Mouse (Mus musculus) inflammation-experienced regulatory T-cells (primary cell): ENCODE data around the gene Sertad3. TPM values are rescaled to one million over a fixed set of nuclear protein-coding genes. Genes with fewer than 3 reads are reported as not detected.

ENCODE experiments used
- polyA plus RNA-seq, 2 experiments: library from polyadenylated mRNA; unstranded; fragments of 100-300 nt; shearing (Covaris generic); gene quantifications; one replicate each; pipeline ENCODE4 v1.2.1; 2017

Gene Sertad3
- polyA plus RNA-seq = 10 to 100 TPM; 40.0 to 41.1 TPM

GRCm38 (mm10) chr7:27473156-27473834 lies at the start of gene Sertad3:
Sertad3 (plus strand) TSS chr7:27473768.

GRCm38 (mm10) chr7:27447419-27448286 lies 25.9 kb upstream of the Sertad3 start, which contains the start of the genes Sptbn4 and Blvrb:
Sptbn4 (minus strand) TSS chr7:27447686.
Blvrb (plus strand) TSS chr7:27447978.

GRCm38 (mm10) chr7:27486770-27487697 lies 13.5 kb downstream of the Sertad3 start, which contains the start of gene Sertad1:
Sertad1 (plus strand) TSS chr7:27486910.

GRCm38 (mm10) chr7:27499036-27499435 lies 25.5 kb downstream of the Sertad3 start, which contains the start of gene Prx:
Prx (plus strand) TSS chr7:27499324.

GRCm38 (mm10) chr7:27522967-27523366 lies 49.4 kb downstream of the Sertad3 start, which contains the start of gene Hipk4:
Hipk4 (plus strand) TSS chr7:27523267.

Other genes with a start within 250 kb of the Sertad3 start
- 10 to 100 TPM in 1 of 2 experiments, 1 to 10 TPM in 1; 9.9 to 14.2 TPM for gene Itpkc, start 245.1 kb upstream of the Sertad3 start, polyA plus RNA-seq
- gene Coq8b, start 240.7 kb upstream of the Sertad3 start, polyA plus RNA-seq = 10 to 100 TPM; 17.0 to 21.4 TPM
- gene Numbl, start 215.3 kb upstream of the Sertad3 start, polyA plus RNA-seq = 1 to 10 TPM; 1.7 to 1.9 TPM
- gene Ltbp4, start 136.1 kb upstream of the Sertad3 start, polyA plus RNA-seq = 1 to 10 TPM; 2.1 to 2.9 TPM
- gene Shkbp1, start 117.7 kb upstream of the Sertad3 start, polyA plus RNA-seq = 10 to 100 TPM; 86.4 to 88.1 TPM
- gene Gm20479, start 116.3 kb upstream of the Sertad3 start, polyA plus RNA-seq = 1 to 10 TPM in 1 of 2 experiments, not detected in 1; 1.6 TPM
- 1 to 10 TPM in 1 of 2 experiments, under 1 TPM in 1; 0.43 to 1.0 TPM for gene Sptbn4, start 26.1 kb upstream of the Sertad3 start, polyA plus RNA-seq
- gene Blvrb, start 25.8 kb upstream of the Sertad3 start, polyA plus RNA-seq = 10 to 100 TPM; 11.2 to 19.1 TPM
- gene Sertad1, start 13.1 kb downstream of the Sertad3 start, polyA plus RNA-seq = 10 to 100 TPM; 52.4 to 79.0 TPM
- gene Prx, start 25.6 kb downstream of the Sertad3 start, polyA plus RNA-seq = 1 to 10 TPM in 1 of 2 experiments, under 1 TPM in 1; 0.34 to 2.8 TPM
- gene Hipk4, start 49.5 kb downstream of the Sertad3 start, polyA plus RNA-seq = under 1 TPM; 0.28 to 0.34 TPM
- gene Pld3, start 79.5 kb downstream of the Sertad3 start, polyA plus RNA-seq = 100 to 1,000 TPM; 159 to 211 TPM
- gene 2310022A10Rik, start 79.5 kb downstream of the Sertad3 start, polyA plus RNA-seq = 10 to 100 TPM; 20.4 to 28.8 TPM
- gene Akt2, start 117.8 kb downstream of the Sertad3 start, polyA plus RNA-seq = 10 to 100 TPM; 74.8 to 82.4 TPM
- under 1 TPM in 1 of 2 experiments, not detected in 1; 0.53 TPM for gene Ttc9b, start 180.1 kb downstream of the Sertad3 start, polyA plus RNA-seq
- gene Map3k10, start 200.8 kb downstream of the Sertad3 start, polyA plus RNA-seq = 10 to 100 TPM; 15.6 to 22.0 TPM
- 1 to 10 TPM; 4.7 to 6.7 TPM for gene Zfp607b, start 215.6 kb downstream of the Sertad3 start, polyA plus RNA-seq